Mouse (Mus musculus) neural tube, embryonic 13.5 days (tissue): ENCODE measurements at regions not wholly inside any gene's neighbourhood (a gene's known extent, or its start where the extent isn't known, plus 50 kb on each side); places are given as distances from the start of the nearest gene placed in this dataset.

Experiments
- ATAC-seq: fragments of 200-750 bp; cut with Nextera tagmentation; 2 replicates; pipeline ENCODE4 v1.8.0; 2017; ENCODE audit warnings: low read depth, mild to moderate bottlenecking, moderate TSS enrichment, moderate library complexity
- H3K27ac ChIP-seq: fragments of 300-500 bp; sonication (generic); replicated peaks from 2 replicates; pipeline ENCODE4 v1.5.1; 2015; ENCODE audit warnings: moderate library complexity, mild to moderate bottlenecking, inconsistent platforms
- H3K27me3 ChIP-seq: fragments of 300-500 bp; sonication (generic); 2 replicates; pipeline ENCODE4 v1.6.1; 2015; ENCODE audit warnings: mild to moderate bottlenecking, inconsistent platforms
- H3K36me3 ChIP-seq: fragments of 300-500 bp; sonication (generic); 2 replicates; pipeline ENCODE4 v1.6.1; 2015; ENCODE audit warnings: mild to moderate bottlenecking, inconsistent platforms
- H3K4me1 ChIP-seq: fragments of 300-500 bp; sonication (generic); replicated peaks from 2 replicates; pipeline ENCODE4 v1.6.1; 2015; ENCODE audit warnings: inconsistent platforms
- H3K4me2 ChIP-seq: fragments of 300-500 bp; sonication (generic); 2 replicates; pipeline ENCODE4 v1.6.1; 2015; ENCODE audit warnings: inconsistent platforms, mild to moderate bottlenecking, moderate library complexity
- H3K4me3 ChIP-seq: fragments of 300-500 bp; sonication (generic); 2 replicates; pipeline ENCODE4 v1.5.1; 2015; ENCODE audit warnings: mild to moderate bottlenecking, inconsistent platforms
- H3K9ac ChIP-seq: fragments of 300-500 bp; sonication (generic); 2 replicates; pipeline ENCODE4 v1.6.1; 2015; ENCODE audit warnings: moderate library complexity, mild to moderate bottlenecking, inconsistent platforms
- H3K9me3 ChIP-seq: fragments of 300-500 bp; sonication (generic); 2 replicates; pipeline ENCODE4 v1.6.1; 2016; ENCODE audit warnings: inconsistent platforms
- WGBS: fragments of 180-500 bp; shearing (Covaris S2); methylation state at CpG from one replicate; pipeline ENCODE4 v1.1.7; 2015; 5-methylcytosine and 5-hydroxymethylcytosine counted together

- Histone ChIP-seq H3K9ac (no peak overlapping the region), H3K9me3 (no peaks in the 10 kb centered on the region), H3K36me3 (no peaks in the 10 kb centered on the region), H3K27me3 (no peaks in the 10 kb centered on the region), H3K4me2 (no peak overlapping the region), H3K4me1 (no peaks in the 10 kb centered on the region), H3K27ac (no peak overlapping the region), H3K4me3 (no peak overlapping the region)
- ATAC-seq: no peak
- 55% methylated on average over 7 of the region's 7 CpGs for WGBS
Measured at GRCm38 (mm10) chr10:19123691-19124090, 108.2 kb upstream of the Tnfaip3 start.

GRCm38 (mm10) chr10:19122221-19122620 is 106.8 kb upstream of the Tnfaip3 start:
- ATAC-seq: no peak
- H3K27me3 ChIP-seq: no peaks in the 10 kb centered on the region
- no peaks in the 10 kb centered on the region; the same call in 1 of the 2 replicates for H3K4me1 ChIP-seq
- H3K9ac ChIP-seq: no peak overlapping the region
- no peak overlapping the region for H3K27ac ChIP-seq
- no peaks in the 10 kb centered on the region for H3K36me3 ChIP-seq
- no peak overlapping the region for H3K4me3 ChIP-seq
- no peaks in the 10 kb centered on the region for H3K9me3 ChIP-seq
- no peak overlapping the region for H3K4me2 ChIP-seq
- WGBS: 58% methylated on average over 6 of the region's 6 CpGs

- Histone ChIP-seq H3K4me3 (no peak overlapping the region), H3K36me3 (no peaks in the 10 kb centered on the region), H3K9ac (no peak overlapping the region), H3K27me3 (no peaks in the 10 kb centered on the region), H3K9me3 (no peaks in the 10 kb centered on the region), H3K27ac (no peak overlapping the region), H3K4me2 (no peak overlapping the region), H3K4me1 (no peaks in the 10 kb centered on the region; the same call in 1 of the 2 replicates)
- WGBS: 86% methylated on average over 8 of the region's 8 CpGs
- ATAC-seq: no peak
Measured at GRCm38 (mm10) chr10:19119281-19120049, 104.0 kb upstream of the Tnfaip3 start.

- H3K4me1 ChIP-seq: no peaks in the 10 kb centered on the region; the same call in 1 of the 2 replicates
- no peaks in the 10 kb centered on the region for H3K9me3 ChIP-seq
- no peak overlapping the region for H3K4me2 ChIP-seq
- H3K27me3 ChIP-seq: no peaks in the 10 kb centered on the region
- H3K4me3 ChIP-seq: no peak overlapping the region
- H3K27ac ChIP-seq: no peak overlapping the region
- no peak for ATAC-seq
- no peak overlapping the region for H3K9ac ChIP-seq
- 82% methylated on average over 5 of the region's 5 CpGs for WGBS
- no peaks in the 10 kb centered on the region for H3K36me3 ChIP-seq
Measured at GRCm38 (mm10) chr10:19118569-19119280, 103.3 kb upstream of the Tnfaip3 start.

GRCm38 (mm10) chr10:19117071-19117605 is 101.7 kb upstream of the Tnfaip3 start:
- WGBS: 56% methylated on average over 9 of the region's 9 CpGs
- Histone ChIP-seq H3K9ac (no peak overlapping the region), H3K36me3 (no peaks in the 10 kb centered on the region), H3K9me3 (no peaks in the 10 kb centered on the region), H3K4me3 (no peak overlapping the region), H3K4me2 (no peak overlapping the region), H3K4me1 (no peaks in the 10 kb centered on the region; the same call in 1 of the 2 replicates), H3K27me3 (no peaks in the 10 kb centered on the region), H3K27ac (no peak overlapping the region)
- ATAC-seq: no peak

- 34% methylated on average over 2 of the region's 2 CpGs for WGBS
- ATAC-seq: no peak
- no peaks in the 10 kb centered on the region for H3K36me3 ChIP-seq
Measured at GRCm38 (mm10) chr10:19112459-19112858, 97.0 kb upstream of the Tnfaip3 start.

GRCm38 (mm10) chr10:19105231-19105681 is 89.8 kb upstream of the Tnfaip3 start:
- Histone ChIP-seq H3K27ac (no peak overlapping the region), H3K9ac (no peak overlapping the region), H3K4me3 (no peak overlapping the region), H3K4me1 (no peaks in the 10 kb centered on the region), H3K4me2 (no peak overlapping the region), H3K27me3 (no peaks in the 10 kb centered on the region), H3K36me3 (no peaks in the 10 kb centered on the region), H3K9me3 (no peaks in the 10 kb centered on the region)
- 62% methylated on average over 6 of the region's 6 CpGs for WGBS
- ATAC-seq: no peak

More at GRCm38 (mm10) chr10:19112459-19112858, 97.0 kb upstream of the Tnfaip3 start:
- Histone ChIP-seq H3K9me3 (no peaks in the 10 kb centered on the region), H3K4me3 (no peak overlapping the region), H3K27me3 (no peaks in the 10 kb centered on the region), H3K4me1 (no peaks in the 10 kb centered on the region; the same call in 1 of the 2 replicates), H3K4me2 (no peak overlapping the region), H3K9ac (no peak overlapping the region), H3K27ac (no peak overlapping the region)

- Histone ChIP-seq H3K9me3 (no peaks in the 10 kb centered on the region), H3K4me1 (no peaks in the 10 kb centered on the region), H3K27ac (no peak overlapping the region), H3K4me2 (no peak overlapping the region), H3K4me3 (no peak overlapping the region), H3K9ac (no peak overlapping the region), H3K36me3 (no peaks in the 10 kb centered on the region), H3K27me3 (no peaks in the 10 kb centered on the region)
- 70% methylated on average over 5 of the region's 5 CpGs for WGBS
- ATAC-seq: no peak
Measured at GRCm38 (mm10) chr10:19104671-19105203, 89.3 kb upstream of the Tnfaip3 start.

- Histone ChIP-seq H3K9ac (no peak overlapping the region), H3K4me2 (no peak overlapping the region), H3K9me3 (no peaks in the 10 kb centered on the region), H3K4me3 (no peak overlapping the region), H3K27me3 (no peaks in the 10 kb centered on the region), H3K27ac (no peak overlapping the region), H3K4me1 (no peaks in the 10 kb centered on the region), H3K36me3 (no peaks in the 10 kb centered on the region)
- ATAC-seq: no peak
- 91% methylated on average over 10 of the region's 10 CpGs for WGBS
Measured at GRCm38 (mm10) chr10:19099369-19100285, 84.2 kb upstream of the Tnfaip3 start.

GRCm38 (mm10) chr10:19094297-19094696 is 78.8 kb upstream of the Tnfaip3 start:
- Histone ChIP-seq H3K4me2 (no peak overlapping the region), H3K27me3 (no peaks in the 10 kb centered on the region), H3K27ac (no peak overlapping the region), H3K36me3 (no peaks in the 10 kb centered on the region), H3K4me1 (no peaks in the 10 kb centered on the region), H3K9me3 (no peaks in the 10 kb centered on the region), H3K9ac (no peak overlapping the region), H3K4me3 (no peak overlapping the region)
- WGBS: 65% methylated on average over 8 of the region's 8 CpGs
- no peak for ATAC-seq

GRCm38 (mm10) chr10:19093689-19094088 is 78.2 kb upstream of the Tnfaip3 start:
- Histone ChIP-seq H3K4me3 (no peak overlapping the region), H3K27me3 (no peaks in the 10 kb centered on the region), H3K4me2 (no peak overlapping the region), H3K9me3 (no peaks in the 10 kb centered on the region), H3K27ac (no peak overlapping the region), H3K4me1 (no peaks in the 10 kb centered on the region), H3K9ac (no peak overlapping the region), H3K36me3 (no peaks in the 10 kb centered on the region)
- 78% methylated on average over 3 of the region's 3 CpGs for WGBS
- no peak for ATAC-seq
